Mouse (Mus musculus) neural tube, embryonic 11.5 days (tissue): ENCODE results near the gene Dync1i2. TPM values are rescaled to one million over a fixed set of nuclear protein-coding genes. Genes with fewer than 3 reads are reported as not detected.

Source experiments
- ATAC-seq: fragments of 200-750 bp; cut with Nextera tagmentation; 2 replicates; pipeline ENCODE4 v1.8.0; 2017; ENCODE audit warnings: moderate number of reproducible peaks, mild to moderate bottlenecking, moderate TSS enrichment, moderate library complexity; ENCODE audit not compliant: insufficient read depth, low FRiP score, low TSS enrichment
- DNase-seq: peaks from one replicate; pipeline ENCODE4 v3.0.0-alpha.2; 2015; ENCODE audit warnings: low spot score
- H3K27ac ChIP-seq: fragments of 300-500 bp; sonication (generic); 2 replicates; pipeline ENCODE4 v1.5.1; 2014; ENCODE audit warnings: low read depth, mild to moderate bottlenecking, low read length
- H3K27me3 ChIP-seq: fragments of 300-500 bp; sonication (generic); 2 replicates; pipeline ENCODE4 v1.6.1; 2014; ENCODE audit warnings: mild to moderate bottlenecking, low read length, mixed read lengths; ENCODE audit not compliant: control insufficient read depth, insufficient read depth
- H3K36me3 ChIP-seq: fragments of 300-500 bp; sonication (generic); 2 replicates; pipeline ENCODE4 v1.6.1; 2014; ENCODE audit warnings: mild to moderate bottlenecking, low read length, moderate library complexity, mixed read lengths; ENCODE audit not compliant: control insufficient read depth, insufficient read depth
- H3K4me1 ChIP-seq: fragments of 300-500 bp; sonication (generic); 2 replicates; pipeline ENCODE4 v1.6.1; 2014; ENCODE audit warnings: low read length, mixed read lengths; ENCODE audit not compliant: control insufficient read depth, insufficient read depth
- H3K4me2 ChIP-seq: fragments of 300-500 bp; sonication (generic); 2 replicates; pipeline ENCODE4 v1.6.1; 2014; ENCODE audit warnings: low read depth, mild to moderate bottlenecking, moderate library complexity
- H3K4me3 ChIP-seq: fragments of 300-500 bp; sonication (generic); 2 replicates; pipeline ENCODE4 v1.5.1; 2014; ENCODE audit warnings: low read depth, low read length
- H3K9ac ChIP-seq: fragments of 300-500 bp; sonication (generic); 2 replicates; pipeline ENCODE4 v1.6.1; 2014; ENCODE audit warnings: mild to moderate bottlenecking, low read length
- H3K9me3 ChIP-seq: fragments of 300-500 bp; sonication (generic); 2 replicates; pipeline ENCODE4 v1.6.1; 2016; ENCODE audit warnings: low read length; ENCODE audit not compliant: control insufficient read depth
- WGBS: fragments of 180-500 bp; shearing (Covaris S2); extraction: QIAGEN DNeasy Blood & Tissue Kit; methylation state at CpG from one replicate; pipeline ENCODE4 v1.1.7; 2014; 5-methylcytosine and 5-hydroxymethylcytosine counted together
- polyA plus RNA-seq: library from polyadenylated mRNA; unstranded; fragments of >200 nt; fragmentation: Nextera tagmentation; extraction: Ambion mirVana; gene quantifications from 2 replicates; pipeline ENCODE4 v1.2.1, GENCODE M21; 2014

Dync1i2 gene
- polyA plus RNA-seq, 1 experiment from 2014 or later: 205 TPM

- no peak overlapping the region for H3K9ac ChIP-seq
- no peaks in the 10 kb centered on the region for H3K27me3 ChIP-seq
- H3K4me2 ChIP-seq: no peak overlapping the region
- H3K4me1 ChIP-seq: peaks cover 8% of the 10 kb centered on the region; the same call in 1 of the 2 replicates
- ATAC-seq: no peak
- no peak for DNase-seq
- H3K4me3 ChIP-seq: no peak overlapping the region
- WGBS: 80% methylated on average over 10 of the region's 10 CpGs
- H3K36me3 ChIP-seq: no peaks in the 10 kb centered on the region
- H3K9me3 ChIP-seq: no peaks in the 10 kb centered on the region
- no peak overlapping the region for H3K27ac ChIP-seq
Measured at GRCm38 (mm10) chr2:71312067-71312466, 100.6 kb downstream of the Dync1i2 start.

Other genes starting within 250 kb of the Dync1i2 start
- 33.1 and 34.7 TPM in 2 replicates for gene Dcaf17, start 156.4 kb upstream of the Dync1i2 start, polyA plus RNA-seq
- gene Mettl8, start 156.1 kb upstream of the Dync1i2 start, polyA plus RNA-seq: 21.3 and 21.4 TPM in 2 replicates
- 0.27 and 0.46 TPM in 2 replicates for gene Cybrd1, start 93.8 kb upstream of the Dync1i2 start, polyA plus RNA-seq
- gene Slc25a12, start 156.0 kb downstream of the Dync1i2 start, polyA plus RNA-seq: 34.9 and 40.4 TPM in 2 replicates
- 135 and 138 TPM in 2 replicates for gene Hat1, start 177.3 kb downstream of the Dync1i2 start, polyA plus RNA-seq
- gene Metap1d, start 241.6 kb downstream of the Dync1i2 start, polyA plus RNA-seq: 33.2 and 36.1 TPM in 2 replicates